Mouse (Mus musculus) megakaryocyte progenitor cell, adult 5-6 weeks (primary cell): Measurements from ENCODE around the gene Agpat4. TPM values are rescaled to one million over a fixed set of nuclear protein-coding genes. Genes with fewer than 3 reads are reported as not detected.

ENCODE experiments used
- ATAC-seq: replicated peaks from 2 replicates; pipeline ENCODE4 v1.8.0; 2016; ENCODE audit warnings: mild to moderate bottlenecking, moderate TSS enrichment, inconsistent platforms; ENCODE audit not compliant: poor library complexity
- total RNA-seq, 2 experiments: library from RNA; stranded (forward) in 1 of 2; stranded (reverse) in 1 of 2; fragments of 157-497, 149-512 nt in 1 of 2; fragments of 200-1000 nt in 1 of 2; gene quantifications; 2 replicates each; pipeline versions ENCODE4 v1.2.3 to v1.2.4; 2015 to 2017

Agpat4 gene
- total RNA-seq, 2 experiments from 2014 or later: 0.54 to 0.81 TPM

GRCm38 (mm10) chr17:12182702-12183485, 64.4 kb downstream of the Agpat4 start:
- ATAC-seq: no peak

DNA sequence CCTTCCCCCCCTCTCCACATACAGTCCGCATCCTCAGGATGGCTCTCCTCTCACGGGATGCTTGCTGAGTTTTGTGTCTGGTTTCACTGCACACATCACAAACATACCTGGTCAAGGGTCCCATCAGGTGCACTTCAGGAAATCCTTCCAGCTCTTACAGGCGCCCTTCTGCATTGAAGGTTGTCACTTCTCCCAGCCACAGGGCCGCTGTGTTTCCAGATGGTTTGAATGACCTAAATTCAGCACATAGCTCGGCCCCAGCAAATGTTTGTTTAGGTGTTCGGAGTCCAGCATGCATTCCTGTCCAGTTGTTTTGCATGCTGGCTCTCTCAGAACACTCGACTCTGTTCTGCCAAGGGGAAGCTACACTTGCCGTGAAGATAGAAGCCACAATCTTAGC, 65.8 kb downstream of the Agpat4 start:
- no peak for ATAC-seq

DNA sequence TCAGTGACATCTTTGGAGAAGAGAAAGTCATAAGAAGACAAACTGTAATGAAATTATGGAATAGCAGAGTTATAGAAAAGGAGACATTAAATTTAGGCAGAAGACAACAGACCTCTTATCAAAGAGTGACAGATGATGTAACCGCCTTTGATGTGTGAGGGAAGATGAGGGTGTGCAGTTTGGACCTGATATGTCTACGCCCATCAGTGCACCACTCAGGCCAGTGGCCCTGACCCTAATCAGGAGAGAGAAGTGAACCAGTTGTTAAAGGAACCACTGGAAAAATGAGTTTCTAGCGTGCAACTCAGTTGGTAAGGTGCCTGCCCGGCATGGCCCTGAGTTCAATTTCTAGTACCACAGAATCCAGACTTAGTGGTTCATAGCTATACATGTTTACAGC, 67.4 kb downstream of the Agpat4 start:
- peak; percentile 93 for ATAC-seq

- ATAC-seq: peak; percentile 42
Observed at GRCm38 (mm10) chr17:12186341-12186740, 67.8 kb downstream of the Agpat4 start.

DNA sequence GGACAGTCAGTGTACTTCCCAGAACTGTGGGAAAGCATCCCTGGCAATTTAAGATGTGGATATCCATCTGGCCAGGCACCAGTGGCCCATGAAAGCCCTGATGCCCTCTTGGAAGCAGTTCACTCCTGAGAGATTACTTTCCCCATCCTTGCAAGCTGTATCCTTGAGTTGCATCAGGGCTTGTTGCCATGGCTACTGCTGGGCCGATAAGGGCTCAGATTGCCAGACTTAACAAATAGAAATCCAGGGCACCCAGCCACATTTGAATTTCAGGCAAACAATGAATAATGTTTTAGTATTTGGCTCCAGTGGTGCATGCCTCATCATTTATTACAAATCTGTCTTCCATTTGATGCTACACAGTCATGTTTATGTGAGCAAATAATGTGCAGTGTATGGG, 69.3 kb downstream of the Agpat4 start:
- no peak for ATAC-seq

- ATAC-seq: peak; percentile 31; the same call in 1 of the 2 replicates
Observed at GRCm38 (mm10) chr17:12195137-12195536, 76.6 kb downstream of the Agpat4 start.

GRCm38 (mm10) chr17:12195604-12196003, 77.1 kb downstream of the Agpat4 start:
- ATAC-seq: no peak

DNA sequence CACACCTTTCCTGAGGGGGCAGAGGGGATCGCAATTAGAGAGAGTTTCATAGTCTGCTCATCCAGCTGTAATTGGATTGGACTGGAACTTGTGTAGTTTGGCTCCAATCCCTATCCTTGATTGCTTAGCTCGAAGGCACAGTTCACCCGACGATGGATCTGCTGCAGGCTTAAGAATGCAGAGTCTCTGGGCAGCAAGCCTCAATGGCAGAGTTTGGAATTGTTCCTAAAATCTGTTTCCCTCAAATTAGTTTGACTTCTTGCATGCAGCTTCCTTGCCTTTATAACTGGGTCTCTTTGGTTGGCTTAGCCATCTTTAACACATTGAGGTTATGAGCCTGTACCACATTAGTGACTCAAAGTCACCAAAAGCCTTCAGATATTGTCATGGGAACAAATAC, 81.4 kb downstream of the Agpat4 start:
- ATAC-seq: no peak

GRCm38 (mm10) chr17:12201086-12201485, 82.6 kb downstream of the Agpat4 start:
- no peak for ATAC-seq

DNA sequence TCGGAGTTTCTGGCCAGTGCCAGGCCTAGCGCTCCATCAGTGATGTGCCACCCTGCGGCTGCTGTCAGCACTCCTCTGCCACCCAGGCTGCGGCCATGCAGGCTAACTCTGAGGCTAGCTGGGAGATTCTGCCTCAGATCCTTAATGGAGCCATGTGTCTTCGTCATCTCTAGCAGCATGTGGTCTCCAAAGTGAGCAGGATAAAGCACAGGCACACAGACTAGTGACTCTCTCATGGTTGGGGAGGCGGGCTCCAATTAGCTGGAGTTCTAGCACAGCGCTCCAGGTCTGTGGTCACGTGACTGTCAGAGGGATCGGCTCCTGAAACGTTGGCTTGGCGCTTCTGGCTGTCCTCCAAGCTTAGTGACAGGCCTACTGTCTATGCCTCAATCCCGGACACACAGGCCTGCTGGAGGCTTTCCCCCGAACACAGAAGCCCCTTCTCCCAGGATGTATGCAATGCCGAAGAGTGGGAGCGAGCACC, 85.0 kb downstream of the Agpat4 start:
- no peak for ATAC-seq

- ATAC-seq: no peak
Observed at GRCm38 (mm10) chr17:12204246-12204645, 85.7 kb downstream of the Agpat4 start.

- no peak for ATAC-seq
Observed at GRCm38 (mm10) chr17:12204689-12205014, 86.1 kb downstream of the Agpat4 start.

GRCm38 (mm10) chr17:12205015-12205693, 86.7 kb downstream of the Agpat4 start:
- peak; percentile 61 for ATAC-seq

DNA sequence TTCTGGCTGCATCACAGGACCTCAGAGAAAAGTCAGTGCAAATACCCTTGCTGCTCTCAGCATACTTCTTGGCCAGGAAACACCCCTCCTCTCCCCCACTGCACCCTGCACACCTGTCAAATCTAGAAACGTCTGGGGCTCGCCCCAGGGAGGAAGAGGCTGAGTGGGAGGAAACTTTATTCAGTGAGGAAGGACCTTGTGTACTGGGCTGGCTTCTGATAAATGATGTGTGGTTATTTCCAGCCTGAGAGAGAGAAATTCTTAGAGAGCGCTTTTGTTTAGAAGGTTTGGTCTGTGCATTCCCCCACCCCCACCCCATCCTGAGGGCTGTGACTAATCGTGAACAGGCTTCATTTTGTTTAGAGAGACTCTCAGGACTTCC, 87.2 kb downstream of the Agpat4 start:
- peak; percentile 51 for ATAC-seq

GRCm38 (mm10) chr17:12206248-12206647, 87.7 kb downstream of the Agpat4 start:
- no peak for ATAC-seq

DNA sequence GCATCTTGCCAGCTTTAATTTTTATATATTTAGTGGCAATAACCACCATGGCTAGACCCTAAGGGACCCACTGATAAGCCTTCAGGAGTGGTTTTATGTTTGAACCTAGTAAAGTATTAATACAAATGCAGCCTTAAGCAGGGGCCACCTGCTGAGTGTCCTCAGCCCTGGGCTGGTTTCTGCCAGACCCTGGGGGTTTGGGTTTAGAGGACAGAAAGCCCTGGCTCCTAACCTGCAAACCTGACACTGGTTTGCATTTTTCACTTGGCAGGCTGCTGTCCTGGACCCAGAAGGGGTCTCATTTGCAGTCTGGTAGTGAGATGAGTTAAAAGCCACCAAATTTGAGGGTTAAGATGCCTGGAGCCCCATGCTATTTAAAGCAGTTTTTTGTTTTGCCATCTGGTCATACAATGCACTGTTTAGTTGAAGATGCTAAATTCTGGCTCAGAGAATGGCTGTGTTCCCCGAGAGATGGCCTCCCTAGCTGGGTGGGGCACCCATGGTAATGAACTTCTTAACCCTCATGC, 88.6 kb downstream of the Agpat4 start:
- no peak for ATAC-seq

DNA sequence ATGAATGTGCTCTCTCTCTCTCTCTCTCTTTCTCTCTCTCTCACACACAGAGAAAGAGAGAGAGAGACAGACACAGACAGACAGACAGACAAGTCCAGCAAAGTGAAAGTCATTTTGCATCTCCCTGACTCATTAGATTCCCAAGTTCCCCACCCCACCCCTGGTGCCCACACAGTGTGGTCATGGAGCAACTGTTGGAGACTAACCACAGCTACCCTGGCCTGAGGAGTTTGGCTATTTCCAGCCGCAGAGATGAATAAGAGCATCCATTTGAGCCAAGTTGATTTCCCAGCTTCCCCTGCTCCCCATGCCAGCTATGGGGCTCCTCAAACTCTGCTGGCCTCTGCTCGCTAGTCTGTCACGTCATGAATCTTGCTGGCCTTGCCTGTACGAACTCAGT, 91.0 kb downstream of the Agpat4 start:
- no peak for ATAC-seq

- peak; percentile 90 for ATAC-seq
Observed at GRCm38 (mm10) chr17:12210544-12211132, 92.1 kb downstream of the Agpat4 start.

GRCm38 (mm10) chr17:12211890-12212289, 93.4 kb downstream of the Agpat4 start:
- ATAC-seq: no peak

GRCm38 (mm10) chr17:12212341-12212740, 93.8 kb downstream of the Agpat4 start:
- ATAC-seq: no peak

- no peak for ATAC-seq
Observed at GRCm38 (mm10) chr17:12213430-12213829, 94.9 kb downstream of the Agpat4 start.

DNA sequence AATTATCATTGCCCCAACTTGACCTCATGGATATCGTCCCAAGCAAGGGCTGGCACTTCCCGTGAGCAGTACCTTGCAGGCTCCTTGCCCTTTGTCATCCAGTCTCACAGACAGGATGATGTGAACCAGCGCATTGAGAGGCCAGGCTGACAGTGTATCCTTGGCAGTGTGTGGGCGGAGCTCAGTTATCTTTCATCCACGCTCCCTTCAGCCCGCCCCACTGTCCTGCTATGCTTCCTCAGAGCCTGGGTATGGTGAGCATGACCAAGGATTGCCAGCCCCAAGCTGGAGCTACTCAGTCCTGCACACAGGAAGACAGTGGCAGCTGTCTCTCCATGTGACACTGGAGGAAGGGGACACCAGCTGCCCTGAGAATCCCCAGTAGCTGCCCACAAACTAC, 97.7 kb downstream of the Agpat4 start:
- peak; percentile 65 for ATAC-seq
